Mouse (Mus musculus) megakaryocyte, embryonic 14.5 days (primary cell): ENCODE measurements around the gene Foxg1.

ENCODE experiments used
- FLI1 ChIP-seq: IDR thresholded peaks from 2 replicates; pipeline ENCODE4 v1.6.1; 2012; ENCODE audit warnings: low read length, inconsistent platforms, mixed read lengths
- GATA1 ChIP-seq: IDR thresholded peaks from 3 replicates; pipeline ENCODE4 v1.6.1; 2012; ENCODE audit warnings: mixed read lengths, low read length, inconsistent platforms, borderline replicate concordance

DNA sequence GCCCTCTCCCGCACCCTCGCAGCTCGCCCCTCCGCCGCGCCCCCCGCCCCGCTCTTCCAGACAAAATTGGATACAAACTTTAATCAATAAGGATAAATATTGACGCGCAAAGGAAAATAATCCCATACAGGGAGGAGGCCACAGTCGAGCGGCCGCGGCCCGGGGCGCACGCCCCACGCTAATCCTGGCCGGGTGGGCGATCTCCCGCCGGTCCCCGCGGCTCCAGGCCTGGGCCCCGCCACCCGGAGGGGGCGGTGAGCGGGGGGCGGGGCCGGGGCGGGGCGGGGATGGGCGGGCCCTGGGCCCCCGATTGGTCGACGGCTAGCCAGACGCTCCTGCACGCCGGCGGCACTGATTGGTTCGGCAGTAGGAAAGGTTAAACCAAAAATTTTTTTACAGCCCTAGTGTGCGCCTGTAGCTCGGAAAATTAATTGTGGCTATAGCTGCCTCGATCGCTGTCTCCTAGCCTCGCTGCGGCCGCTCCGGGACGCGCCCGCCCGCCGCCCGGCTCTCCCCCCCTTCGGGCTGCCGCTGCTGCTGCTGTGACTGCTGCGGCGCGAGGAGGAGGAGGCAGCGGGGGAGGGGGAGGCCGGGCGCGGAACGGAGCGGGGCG, 1.2 kb downstream of the Foxg1 start:
- no peak for TF ChIP-seq FLI1
- TF ChIP-seq GATA1, result no peak
